Mouse (Mus musculus): ENCODE results near the gene Cct6b.

DNA sequence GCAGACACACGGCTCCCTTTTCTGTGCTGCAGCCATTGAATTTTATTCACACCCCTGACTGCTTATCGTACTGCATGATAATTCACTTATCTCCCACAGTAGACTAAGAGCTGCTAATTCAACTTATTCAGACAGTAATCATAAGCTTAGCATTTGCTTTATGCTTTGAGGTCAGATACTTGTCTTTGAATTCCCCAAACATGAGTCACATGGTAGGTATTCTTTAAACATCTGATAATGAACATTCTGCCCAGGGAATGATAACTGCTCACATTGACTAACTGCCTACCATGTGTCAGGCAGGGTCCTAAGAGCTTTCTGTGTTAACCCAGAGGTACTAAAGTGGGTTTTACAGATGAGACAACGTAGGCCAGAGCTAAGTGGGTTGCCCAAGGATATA is 42.5 kb upstream of the Cct6b start:
- TF ChIP-seq POLR2A (IDR thresholded peaks at IDR 0.05; ENCODE audit: extremely low read depth, insufficient read depth, low read length), result no peak
- TF ChIP-seq CTCF (IDR thresholded peaks at IDR 0.05; ENCODE audit: extremely low read depth, insufficient read depth, low read length), result no peak

All from cortical plate, adult 2 months (tissue).